Mouse (Mus musculus): ENCODE results near the gene S1pr4.
A peak's percentile ranks its signal among the peaks of the same experiment; 100 is the strongest.

Gene S1pr4

GRCm38 (mm10) chr10:81493601-81494220, 6.2 kb downstream of the S1pr4 start:
- no peak for DNase-seq (ENCODE audit: low spot score)

GRCm38 (mm10) chr10:81492606-81493240, 7.2 kb downstream of the S1pr4 start:
- DNase-seq (ENCODE audit: low spot score) = no peak

- no peak for DNase-seq (ENCODE audit: low spot score)
Measured at GRCm38 (mm10) chr10:81491018-81491417, 8.9 kb downstream of the S1pr4 start.

- no peak for DNase-seq (ENCODE audit: low spot score)
Measured at GRCm38 (mm10) chr10:81489941-81490340, 10.0 kb downstream of the S1pr4 start.

GRCm38 (mm10) chr10:81488081-81488480, 11.9 kb downstream of the S1pr4 start:
- DNase-seq (ENCODE audit: low spot score) = no peak

- DNase-seq (ENCODE audit: low spot score) = no peak
Measured at GRCm38 (mm10) chr10:81486496-81486895, 13.4 kb downstream of the S1pr4 start.

- no peak for DNase-seq (ENCODE audit: low spot score)
Measured at GRCm38 (mm10) chr10:81485479-81486018, 14.4 kb downstream of the S1pr4 start.

- DNase-seq (ENCODE audit: low spot score) = no peak
Measured at GRCm38 (mm10) chr10:81485060-81485449, 14.9 kb downstream of the S1pr4 start.

GRCm38 (mm10) chr10:81484441-81485059, 15.4 kb downstream of the S1pr4 start:
- no peak for DNase-seq (ENCODE audit: low spot score)

- no peak for DNase-seq (ENCODE audit: low spot score)
Measured at GRCm38 (mm10) chr10:81483983-81484382, 15.9 kb downstream of the S1pr4 start.

- peak; percentile 54 for DNase-seq (ENCODE audit: low spot score)
Measured at GRCm38 (mm10) chr10:81482533-81482889, 17.4 kb downstream of the S1pr4 start, which contains the start of gene Celf5. Celf5 (minus strand) TSS chr10:81482709.

- no peak for DNase-seq (ENCODE audit: low spot score)
Measured at GRCm38 (mm10) chr10:81481605-81482532, 18.1 kb downstream of the S1pr4 start.

- no peak for DNase-seq (ENCODE audit: low spot score)
Measured at GRCm38 (mm10) chr10:81474461-81474860, 25.5 kb downstream of the S1pr4 start.

GRCm38 (mm10) chr10:81473003-81473451, 26.9 kb downstream of the S1pr4 start:
- no peak for DNase-seq (ENCODE audit: low spot score)

GRCm38 (mm10) chr10:81472403-81473002, 27.4 kb downstream of the S1pr4 start:
- DNase-seq (ENCODE audit: low spot score) = no peak

- no peak for DNase-seq (ENCODE audit: low spot score)
Measured at GRCm38 (mm10) chr10:81470454-81470853, 29.5 kb downstream of the S1pr4 start.

- DNase-seq (ENCODE audit: low spot score) = no peak
Measured at GRCm38 (mm10) chr10:81469253-81469652, 30.7 kb downstream of the S1pr4 start.

GRCm38 (mm10) chr10:81467670-81468235, 32.2 kb downstream of the S1pr4 start:
- peak; percentile 1 for DNase-seq (ENCODE audit: low spot score)

- peak; percentile 2 for DNase-seq (ENCODE audit: low spot score)
Measured at GRCm38 (mm10) chr10:81466881-81467280, 33.1 kb downstream of the S1pr4 start.

- no peak for DNase-seq (ENCODE audit: low spot score)
Measured at GRCm38 (mm10) chr10:81466066-81466465, 33.9 kb downstream of the S1pr4 start.

GRCm38 (mm10) chr10:81465265-81465645, 34.7 kb downstream of the S1pr4 start:
- DNase-seq (ENCODE audit: low spot score) = peak; percentile 2
